Mouse (Mus musculus) heart, adult 2 months (tissue): Measurements from ENCODE around the gene Zfp64.

Experiments used
- CTCF ChIP-seq: fragments of 200-600 bp; IDR thresholded peaks from 2 replicates; pipeline ENCODE4 v1.8.1; 2022; ENCODE audit warnings: antibody characterized with exemption, mild to moderate bottlenecking, moderate library complexity
- POLR2A ChIP-seq: fragments of 200-500 bp; IDR thresholded peaks from 2 replicates; pipeline ENCODE4 v1.6.1; 2011; ENCODE audit warnings: mild to moderate bottlenecking, low read depth, low read length, control low read depth; ENCODE audit not compliant: insufficient read depth

DNA sequence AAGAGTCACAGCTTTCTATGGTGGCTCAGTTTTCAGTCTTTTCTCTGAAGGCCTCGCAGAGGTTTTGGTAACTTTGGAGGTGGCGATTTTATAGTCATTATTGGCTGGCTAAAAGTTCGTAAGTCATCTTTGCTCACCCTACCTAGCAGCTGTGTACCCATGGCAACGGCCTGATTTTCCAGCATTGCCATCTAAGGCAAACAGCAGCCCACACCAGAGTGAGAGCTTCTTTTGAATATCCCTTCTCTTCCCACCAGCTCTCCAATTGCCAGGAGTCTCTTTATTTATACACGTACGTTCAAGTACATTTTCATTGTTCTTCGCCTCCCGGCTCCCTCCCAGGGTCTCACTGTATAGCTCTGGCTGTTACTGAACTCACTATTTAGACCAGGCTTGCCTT, 59.9 kb downstream of the Zfp64 start:
- TF ChIP-seq POLR2A = no peak
- TF ChIP-seq CTCF = no peak
